Mouse (Mus musculus): ENCODE data around the gene Cfap161. TPM values are rescaled to one million over a fixed set of nuclear protein-coding genes. Genes with fewer than 3 reads are reported as not detected.

The Cfap161 gene
- 0.27 TPM in 1 of 2 replicates, not detected in the other for total RNA-seq (2012; rRNA removed)

GRCm38 (mm10) chr7:83794705-83795104 lies at the start of gene Cfap161:
Cfap161 (minus strand) TSS chr7:83794880.
- H3K27ac ChIP-seq (ENCODE audit: insufficient read depth, low read depth, low read length, poor library complexity, severe bottlenecking) = no peak within 1 kb of the TSS
- H3K4me1 ChIP-seq (ENCODE audit: control insufficient read depth in 2 of 2, insufficient read depth in 2 of 2, low read length in 2 of 2, poor library complexity in 1 of 2) = peaks cover 0 to 5% of the 10 kb centered on the region in 2 experiments; a peak in 1 of 4 replicates
- no peak for TF ChIP-seq ZNF384 (IDR thresholded peaks at IDR 0.05; ENCODE audit: low read depth, low read length)
- no peak for TF ChIP-seq HCFC1 (IDR thresholded peaks at IDR 0.05; ENCODE audit: borderline replicate concordance, insufficient read depth, low read length)
- no peak for TF ChIP-seq CHD2 (IDR thresholded peaks at IDR 0.05; ENCODE audit: low read depth, low read length)
- H3K4me3 ChIP-seq (ENCODE audit: insufficient read depth in 1 of 2, low read depth in 1 of 2, low read length in 2 of 2, poor library complexity in 1 of 2, severe bottlenecking in 1 of 2) = peak within 1 kb of the TSS in 1 of 2 experiments; percentile 4; a peak in 1 of 4 replicates
- H3K36me3 ChIP-seq (ENCODE audit: control insufficient read depth, insufficient read depth, low read length, poor library complexity, severe bottlenecking) = no peaks in the 10 kb centered on the region
- in situ Hi-C loops (cut with MboI; ENCODE audit: low sequenced_read_pairs in 2 of 2, unreplicated experiment in 2 of 2) = no loop called here
- H3K9me3 ChIP-seq (ENCODE audit: control insufficient read depth, insufficient read depth, low read depth, low read length) = no peaks in the 10 kb centered on the region
- DNase-seq (ENCODE audit: low read depth, low spot score) = peak; percentile 93
- no peak within 1 kb of the TSS for H3K9ac ChIP-seq (ENCODE audit: insufficient read depth, low read depth, low read length, poor library complexity, severe bottlenecking)

DNA sequence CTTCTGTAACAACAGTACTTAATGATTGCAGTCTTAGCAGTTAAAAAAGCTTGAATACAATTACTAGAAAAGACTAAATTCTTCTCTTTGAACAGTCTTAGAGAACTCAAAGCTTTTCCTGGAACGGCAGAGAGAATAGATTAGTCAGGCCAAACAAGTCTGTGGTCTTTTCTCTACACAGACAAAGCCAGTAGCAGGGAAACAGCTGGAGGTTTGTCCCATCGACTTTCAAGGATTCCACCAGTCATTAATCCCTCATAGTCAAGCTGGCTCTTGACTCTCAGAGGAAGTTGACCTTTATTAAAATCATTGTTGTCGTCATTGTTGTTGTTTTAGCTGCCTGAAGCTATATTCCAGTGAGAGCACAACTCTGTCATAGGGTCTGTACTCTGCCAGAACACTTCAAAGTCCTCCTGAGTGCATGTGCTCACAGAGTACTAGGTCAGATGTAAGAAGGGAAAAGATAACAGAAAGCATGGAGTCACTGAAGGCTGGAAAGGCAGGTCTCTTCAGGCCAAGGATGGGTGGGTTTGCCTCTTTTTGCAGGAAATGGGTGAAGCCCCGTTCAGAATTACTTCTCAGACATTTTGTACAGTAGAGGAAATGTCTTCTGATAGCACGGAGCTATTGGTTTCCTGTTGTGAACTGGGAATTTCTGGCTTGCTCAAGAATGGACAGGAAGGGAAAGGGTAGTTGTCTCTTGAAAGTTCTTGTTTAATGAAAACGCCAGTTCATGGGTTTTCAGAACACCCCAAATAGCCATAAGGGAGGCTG lies 48.0 kb upstream of the Cfap161 start:
- TF ChIP-seq ZNF384 (IDR thresholded peaks at IDR 0.05; ENCODE audit: low read depth, low read length) (no peak), MAFK (IDR thresholded peaks at IDR 0.05; ENCODE audit: insufficient read depth, low read depth, low read length) (no peak), ZC3H11A (IDR thresholded peaks at IDR 0.05; ENCODE audit: borderline replicate concordance, low read depth, low read length) (no peak), CHD2 (IDR thresholded peaks at IDR 0.05; ENCODE audit: low read depth, low read length) (no peak), HCFC1 (IDR thresholded peaks at IDR 0.05; ENCODE audit: borderline replicate concordance, insufficient read depth, low read length) (no peak)
- in situ Hi-C loops (cut with MboI; ENCODE audit: low sequenced_read_pairs in 2 of 2, unreplicated experiment in 2 of 2) = no loop called here
- Histone ChIP-seq H3K27ac (ENCODE audit: insufficient read depth, low read depth, low read length, poor library complexity, severe bottlenecking) (no peak overlapping the region), H3K36me3 (ENCODE audit: control insufficient read depth, insufficient read depth, low read length, poor library complexity, severe bottlenecking) (no peaks in the 10 kb centered on the region), H3K9me3 (ENCODE audit: control insufficient read depth, insufficient read depth, low read depth, low read length) (no peaks in the 10 kb centered on the region), H3K4me1 (ENCODE audit: control insufficient read depth in 2 of 2, insufficient read depth in 2 of 2, low read length in 2 of 2, poor library complexity in 1 of 2) (no peaks in the 10 kb centered on the region), H3K9ac (ENCODE audit: insufficient read depth, low read depth, low read length, poor library complexity, severe bottlenecking) (no peak overlapping the region), H3K4me3 (ENCODE audit: insufficient read depth in 1 of 2, low read depth in 1 of 2, low read length in 2 of 2, poor library complexity in 1 of 2, severe bottlenecking in 1 of 2) (no peak overlapping the region)
- no peak for DNase-seq (ENCODE audit: low read depth, low spot score)

GRCm38 (mm10) chr7:83840076-83840475 lies 45.4 kb upstream of the Cfap161 start:
- no peak for TF ChIP-seq ZC3H11A (IDR thresholded peaks at IDR 0.05; ENCODE audit: borderline replicate concordance, low read depth, low read length)
- no peak for TF ChIP-seq MAFK (IDR thresholded peaks at IDR 0.05; ENCODE audit: insufficient read depth, low read depth, low read length)
- TF ChIP-seq CHD2 (IDR thresholded peaks at IDR 0.05; ENCODE audit: low read depth, low read length) = no peak
- TF ChIP-seq ZNF384 (IDR thresholded peaks at IDR 0.05; ENCODE audit: low read depth, low read length) = no peak
- no peak for TF ChIP-seq HCFC1 (IDR thresholded peaks at IDR 0.05; ENCODE audit: borderline replicate concordance, insufficient read depth, low read length)
- no peak overlapping the region for H3K27ac ChIP-seq (ENCODE audit: insufficient read depth, low read depth, low read length, poor library complexity, severe bottlenecking)
- no peaks in the 10 kb centered on the region for H3K9me3 ChIP-seq (ENCODE audit: control insufficient read depth, insufficient read depth, low read depth, low read length)
- DNase-seq (ENCODE audit: low read depth, low spot score) = no peak
- H3K4me3 ChIP-seq (ENCODE audit: insufficient read depth in 1 of 2, low read depth in 1 of 2, low read length in 2 of 2, poor library complexity in 1 of 2, severe bottlenecking in 1 of 2) = no peak overlapping the region
- H3K4me1 ChIP-seq (ENCODE audit: control insufficient read depth in 2 of 2, insufficient read depth in 2 of 2, low read length in 2 of 2, poor library complexity in 1 of 2) = no peaks in the 10 kb centered on the region
- no peak overlapping the region for H3K9ac ChIP-seq (ENCODE audit: insufficient read depth, low read depth, low read length, poor library complexity, severe bottlenecking)
- H3K36me3 ChIP-seq (ENCODE audit: control insufficient read depth, insufficient read depth, low read length, poor library complexity, severe bottlenecking) = no peaks in the 10 kb centered on the region
- in situ Hi-C loops (cut with MboI; ENCODE audit: low sequenced_read_pairs in 2 of 2, unreplicated experiment in 2 of 2) = no loop called here

- no peak for DNase-seq (ENCODE audit: low read depth, low spot score)
Measured at GRCm38 (mm10) chr7:83838525-83839224, 44.0 kb upstream of the Cfap161 start.

More at GRCm38 (mm10) chr7:83838525-83839224, 44.0 kb upstream of the Cfap161 start:
- Histone ChIP-seq H3K27ac (ENCODE audit: insufficient read depth, low read depth, low read length, poor library complexity, severe bottlenecking) (no peak overlapping the region), H3K4me3 (ENCODE audit: insufficient read depth in 1 of 2, low read depth in 1 of 2, low read length in 2 of 2, poor library complexity in 1 of 2, severe bottlenecking in 1 of 2) (no peak overlapping the region), H3K4me1 (ENCODE audit: control insufficient read depth in 2 of 2, insufficient read depth in 2 of 2, low read length in 2 of 2, poor library complexity in 1 of 2) (no peaks in the 10 kb centered on the region), H3K9ac (ENCODE audit: insufficient read depth, low read depth, low read length, poor library complexity, severe bottlenecking) (no peak overlapping the region), H3K9me3 (ENCODE audit: control insufficient read depth, insufficient read depth, low read depth, low read length) (no peaks in the 10 kb centered on the region), H3K36me3 (ENCODE audit: control insufficient read depth, insufficient read depth, low read length, poor library complexity, severe bottlenecking) (no peaks in the 10 kb centered on the region)
- TF ChIP-seq MAFK (IDR thresholded peaks at IDR 0.05; ENCODE audit: insufficient read depth, low read depth, low read length) (no peak), ZNF384 (IDR thresholded peaks at IDR 0.05; ENCODE audit: low read depth, low read length) (no peak)
- in situ Hi-C loops (cut with MboI; ENCODE audit: low sequenced_read_pairs in 2 of 2, unreplicated experiment in 2 of 2) = no loop called here
